Mouse (Mus musculus) ES-E14 (cell line): ENCODE results near the gene Slc25a45. TPM values are rescaled to one million over a fixed set of nuclear protein-coding genes. Genes with fewer than 3 reads are reported as not detected.

Experiments
- DNase-seq: peaks from one replicate; pipeline ENCODE4 v3.0.0-alpha.2; 2013; ENCODE audit warnings: low read depth, low spot score
- H3K27ac ChIP-seq: 2 replicates; pipeline ENCODE4 v1.5.1; 2012; ENCODE audit warnings: low read depth, mild to moderate bottlenecking, low read length, moderate library complexity, mixed read lengths; ENCODE audit not compliant: poor library complexity, insufficient read depth, severe bottlenecking
- H3K36me3 ChIP-seq: 2 replicates; pipeline ENCODE4 v1.6.1; 2012; ENCODE audit warnings: mild to moderate bottlenecking, low read length, moderate library complexity, mixed read lengths; ENCODE audit not compliant: control insufficient read depth, poor library complexity, insufficient read depth, severe bottlenecking
- H3K4me1 ChIP-seq, 2 experiments: fragments of 150-350 bp in 1 of 2; sonication (generic) in 1 of 2; 2 replicates each; pipeline ENCODE4 v1.6.1; 2012; ENCODE audit warnings: low read length in 2 of 2, mild to moderate bottlenecking in 1 of 2, mixed read lengths in 1 of 2; ENCODE audit not compliant: control insufficient read depth in 2 of 2, insufficient read depth in 2 of 2, poor library complexity in 1 of 2
- H3K4me3 ChIP-seq, 2 experiments: fragments of 150-350 bp in 1 of 2; sonication (generic) in 1 of 2; 2 replicates each; pipeline ENCODE4 v1.5.1; 2012; ENCODE audit warnings: low read length in 2 of 2, low read depth in 1 of 2, mild to moderate bottlenecking in 1 of 2, mixed read lengths in 1 of 2; ENCODE audit not compliant: insufficient read depth in 1 of 2, poor library complexity in 1 of 2, severe bottlenecking in 1 of 2
- H3K9ac ChIP-seq: 2 replicates; pipeline ENCODE4 v1.6.1; 2012; ENCODE audit warnings: low read depth, mild to moderate bottlenecking, low read length, mixed read lengths; ENCODE audit not compliant: poor library complexity, insufficient read depth, severe bottlenecking
- H3K9me3 ChIP-seq: fragments of 150-350 bp; sonication (generic); 2 replicates; pipeline ENCODE4 v1.6.1; 2012; ENCODE audit warnings: low read depth, mild to moderate bottlenecking, low read length; ENCODE audit not compliant: control insufficient read depth, insufficient read depth
- CHD2 ChIP-seq: IDR thresholded peaks from 2 replicates; pipeline ENCODE4 v1.6.1; 2014; ENCODE audit warnings: mild to moderate bottlenecking, low read depth, low read length, inconsistent platforms
- HCFC1 ChIP-seq: IDR thresholded peaks from 2 replicates; pipeline ENCODE4 v1.6.1; 2012; ENCODE audit warnings: low read length, inconsistent platforms, borderline replicate concordance; ENCODE audit not compliant: insufficient read depth
- MAFK ChIP-seq: IDR thresholded peaks from 2 replicates; pipeline ENCODE4 v1.6.1; 2014; ENCODE audit warnings: mild to moderate bottlenecking, low read depth, low read length, inconsistent platforms; ENCODE audit not compliant: insufficient read depth
- ZC3H11A ChIP-seq: IDR thresholded peaks from 2 replicates; pipeline ENCODE4 v1.6.1; 2012; ENCODE audit warnings: low read depth, mild to moderate bottlenecking, inconsistent platforms, low read length, borderline replicate concordance
- ZNF384 ChIP-seq: IDR thresholded peaks from 2 replicates; pipeline ENCODE4 v1.6.1; 2012; ENCODE audit warnings: low read depth, low read length, inconsistent platforms
- in situ Hi-C, 2 experiments: fragments of 600-800 bp; cut with MboI; formaldehyde crosslinking; loops; one replicate each; pipeline ENCODE4 v1.15.1; 2025; ENCODE audit warnings: low sequenced_read_pairs in 2 of 2, inconsistent platforms in 1 of 2; ENCODE audit not compliant: unreplicated experiment in 2 of 2
- total RNA-seq: library from RNA; depleted of rRNA; stranded (reverse); fragments of 300-350 nt; gene quantifications from 2 replicates; pipeline ENCODE4 v1.2.3, GENCODE M21; 2012

Slc25a45 gene
- total RNA-seq, 1 experiment = 1.2 TPM

GRCm38 (mm10) chr19:5836941-5837572, 40.6 kb upstream of the Slc25a45 start:
- Histone ChIP-seq H3K27ac (no peak overlapping the region; the same call in 1 of the 2 replicates), H3K4me3 (no peak overlapping the region), H3K4me1 (peaks cover 15 to 18% of the 10 kb centered on the region in 2 experiments), H3K36me3 (no peaks in the 10 kb centered on the region; the same call in 1 of the 2 replicates), H3K9me3 (no peaks in the 10 kb centered on the region), H3K9ac (no peak overlapping the region)
- in situ Hi-C loops = no loop called here
- DNase-seq = no peak
- TF ChIP-seq ZNF384 (no peak), ZC3H11A (no peak), CHD2 (no peak), MAFK (no peak), HCFC1 (no peak)

- Histone ChIP-seq H3K4me3 (no peak overlapping the region), H3K9me3 (no peaks in the 10 kb centered on the region), H3K27ac (no peak overlapping the region), H3K36me3 (no peaks in the 10 kb centered on the region; the same call in 1 of the 2 replicates), H3K9ac (no peak overlapping the region), H3K4me1 (peaks cover 15 to 18% of the 10 kb centered on the region in 2 experiments)
- TF ChIP-seq CHD2 = no peak
- no peak for DNase-seq
- in situ Hi-C loops = no loop called here
Observed at GRCm38 (mm10) chr19:5837606-5838005, 40.0 kb upstream of the Slc25a45 start.

GRCm38 (mm10) chr19:5838136-5838891, 39.3 kb upstream of the Slc25a45 start:
- H3K4me1 ChIP-seq = peaks cover 15 to 18% of the 10 kb centered on the region in 2 experiments
- H3K4me3 ChIP-seq = no peak overlapping the region
- DNase-seq = no peak
- H3K27ac ChIP-seq = no peak overlapping the region
- in situ Hi-C loops = no loop called here
- no peaks in the 10 kb centered on the region for H3K9me3 ChIP-seq
- no peak overlapping the region for H3K9ac ChIP-seq
- TF ChIP-seq ZC3H11A = no peak
- TF ChIP-seq HCFC1 = no peak
- TF ChIP-seq CHD2 = no peak
- no peak for TF ChIP-seq ZNF384
- no peak for TF ChIP-seq MAFK
- no peaks in the 10 kb centered on the region; the same call in 1 of the 2 replicates for H3K36me3 ChIP-seq

GRCm38 (mm10) chr19:5838892-5839165, 38.8 kb upstream of the Slc25a45 start:
- Histone ChIP-seq H3K27ac (no peak overlapping the region), H3K4me3 (no peak overlapping the region), H3K9me3 (no peaks in the 10 kb centered on the region), H3K36me3 (peaks cover 4% of the 10 kb centered on the region; the same call in 1 of the 2 replicates), H3K9ac (no peak overlapping the region), H3K4me1 (peaks cover 15 to 16% of the 10 kb centered on the region in 2 experiments)
- no peak for DNase-seq
- in situ Hi-C loops = no loop called here
- TF ChIP-seq HCFC1 (no peak), ZNF384 (no peak), ZC3H11A (no peak), MAFK (no peak), CHD2 (no peak)
